Mouse (Mus musculus) liver, embryonic 12.5 days (tissue): ENCODE results near the gene Aes. TPM values are rescaled to one million over a fixed set of nuclear protein-coding genes. Genes with fewer than 3 reads are reported as not detected.

Source experiments
- ATAC-seq: fragments of 200-750 bp; cut with Nextera tagmentation; 2 replicates; pipeline ENCODE4 v1.8.0; 2017; ENCODE audit warnings: moderate number of reproducible peaks, mild to moderate bottlenecking, moderate library complexity
- H3K27ac ChIP-seq: fragments of 300-500 bp; sonication (generic); 2 replicates; pipeline ENCODE4 v1.5.1; 2016; ENCODE audit warnings: mild to moderate bottlenecking
- H3K27me3 ChIP-seq: fragments of 300-500 bp; sonication (generic); replicated peaks from 2 replicates; pipeline ENCODE4 v1.6.1; 2016; ENCODE audit warnings: mild to moderate bottlenecking, moderate library complexity
- H3K36me3 ChIP-seq: fragments of 300-500 bp; sonication (generic); 2 replicates; pipeline ENCODE4 v1.6.1; 2016; ENCODE audit warnings: mild to moderate bottlenecking, moderate library complexity
- H3K4me1 ChIP-seq: fragments of 300-500 bp; sonication (generic); 2 replicates; pipeline ENCODE4 v1.6.1; 2016
- H3K4me2 ChIP-seq: fragments of 300-500 bp; sonication (generic); 2 replicates; pipeline ENCODE4 v1.6.1; 2016; ENCODE audit warnings: mild to moderate bottlenecking, moderate library complexity
- H3K4me3 ChIP-seq: fragments of 300-500 bp; sonication (generic); 2 replicates; pipeline ENCODE4 v1.5.1; 2016; ENCODE audit warnings: mild to moderate bottlenecking, moderate library complexity
- H3K9ac ChIP-seq: fragments of 300-500 bp; sonication (generic); 2 replicates; pipeline ENCODE4 v1.6.1; 2016; ENCODE audit warnings: mild to moderate bottlenecking, moderate library complexity
- H3K9me3 ChIP-seq: fragments of 300-500 bp; sonication (generic); replicated peaks from 2 replicates; pipeline ENCODE4 v1.6.1; 2016; ENCODE audit warnings: mild to moderate bottlenecking, moderate library complexity
- WGBS: fragments of 180-500 bp; shearing (Covaris S2); methylation state at CpG from one replicate; pipeline ENCODE4 v1.1.7; 2016; ENCODE audit not compliant: insufficient replicate concordance; 5-methylcytosine and 5-hydroxymethylcytosine counted together
- polyA plus RNA-seq: library from polyadenylated mRNA; unstranded; fragments of >200 nt; fragmentation: Nextera tagmentation; extraction: Ambion mirVana; gene quantifications from 2 replicates; pipeline ENCODE4 v1.2.1, GENCODE M21; 2016

Gene Aes
- polyA plus RNA-seq, 1 experiment from 2014 or later = 270 TPM

GRCm38 (mm10) chr10:81560719-81561459, 1.6 kb downstream of the Aes start:
- 6% methylated on average over 16 of the region's 16 CpGs for WGBS
- Histone ChIP-seq H3K4me2 (peak overlapping the region; percentile 93), H3K9me3 (no peaks in the 10 kb centered on the region), H3K4me1 (peaks cover 69% of the 10 kb centered on the region), H3K27me3 (no peaks in the 10 kb centered on the region), H3K36me3 (peaks cover 44% of the 10 kb centered on the region), H3K27ac (peak overlapping the region; percentile 83), H3K9ac (peak overlapping the region; percentile 89), H3K4me3 (peak overlapping the region; percentile 78)
- ATAC-seq = peak; percentile 6; the same call in 1 of the 2 replicates

DNA sequence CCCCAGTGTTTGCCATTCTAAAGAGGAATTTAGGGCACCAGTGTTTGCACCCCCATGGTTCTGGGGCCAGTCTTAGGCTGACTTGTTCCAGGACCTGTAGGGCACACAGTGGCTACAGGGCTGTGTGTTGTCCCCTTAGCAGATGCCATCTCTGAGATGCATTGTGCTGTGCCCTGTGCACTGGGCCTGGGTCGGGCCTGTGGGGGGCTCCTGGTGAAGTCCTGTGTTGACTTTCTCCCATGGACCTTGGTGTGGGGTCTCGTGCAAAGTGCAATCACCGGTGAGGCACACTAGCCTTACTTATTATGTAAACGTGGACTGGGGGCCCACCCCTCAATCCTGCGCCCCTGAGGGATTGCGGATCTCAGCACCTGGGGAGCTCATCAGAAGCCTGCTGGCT, 3.1 kb downstream of the Aes start:
- peak overlapping the region; percentile 12; the same call in 1 of the 2 replicates for H3K4me2 ChIP-seq
- no peak overlapping the region for H3K4me3 ChIP-seq
- H3K4me1 ChIP-seq = peaks cover 69% of the 10 kb centered on the region
- WGBS = 62% methylated on average over 6 of the region's 6 CpGs
- no peak overlapping the region; the same call in 1 of the 2 replicates for H3K9ac ChIP-seq
- H3K9me3 ChIP-seq = no peaks in the 10 kb centered on the region
- peaks cover 50% of the 10 kb centered on the region for H3K36me3 ChIP-seq
- H3K27me3 ChIP-seq = no peaks in the 10 kb centered on the region; the same call in 1 of the 2 replicates
- peak overlapping the region; percentile 28; the same call in 1 of the 2 replicates for H3K27ac ChIP-seq
- ATAC-seq = no peak

DNA sequence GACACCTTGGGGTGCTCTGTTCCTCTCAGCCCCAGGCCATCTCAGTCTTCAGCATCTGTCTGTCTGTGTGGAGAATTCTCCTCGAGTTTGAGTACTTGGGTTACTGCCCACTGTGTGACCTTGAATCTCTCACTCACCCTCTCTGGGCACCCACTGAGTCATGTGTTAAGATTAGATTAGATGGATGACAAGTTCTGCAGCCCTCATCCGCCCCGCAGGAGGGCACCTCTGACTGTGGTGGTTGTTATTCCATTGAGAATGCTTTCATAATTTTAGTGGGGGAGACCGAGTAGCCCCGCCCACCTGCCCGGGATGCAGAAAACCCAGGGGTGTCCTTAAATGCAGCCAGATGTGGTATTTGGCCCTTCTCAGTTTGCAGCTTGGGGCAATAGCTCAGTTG, 4.2 kb downstream of the Aes start:
- Histone ChIP-seq H3K4me1 (peaks cover 77% of the 10 kb centered on the region), H3K27ac (peak overlapping the region; percentile 37; the same call in 1 of the 2 replicates), H3K4me3 (0 out of 2 replicates have a peak overlapping the region, but pooled peaks have one; percentile 14), H3K9ac (peak overlapping the region; percentile 24; the same call in 1 of the 2 replicates), H3K9me3 (no peaks in the 10 kb centered on the region), H3K27me3 (peaks cover 2% of the 10 kb centered on the region; the same call in 1 of the 2 replicates), H3K4me2 (peak overlapping the region; percentile 43), H3K36me3 (peaks cover 50% of the 10 kb centered on the region)
- 26% methylated on average over 6 of the region's 6 CpGs for WGBS
- no peak for ATAC-seq

DNA sequence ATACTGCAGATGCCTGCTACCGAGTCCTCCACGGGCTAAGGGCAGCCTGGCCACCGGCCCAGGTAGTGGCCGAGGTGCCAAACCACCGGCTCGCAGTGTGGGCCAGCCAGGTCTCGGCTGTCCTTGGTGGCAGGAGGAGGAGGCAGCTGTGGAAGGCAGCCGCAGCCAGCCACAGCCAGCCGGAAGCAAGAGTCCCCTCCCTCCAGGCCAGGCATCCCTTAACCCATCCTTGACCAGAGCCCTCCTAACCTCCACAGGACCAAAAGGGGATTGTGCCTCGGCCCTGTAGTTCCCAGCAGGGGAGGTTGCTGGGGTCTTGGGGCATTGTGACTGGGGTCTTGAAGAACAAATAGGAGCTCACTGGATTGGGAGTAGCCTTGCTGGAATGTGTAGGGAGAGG, 4.9 kb downstream of the Aes start:
- H3K27me3 ChIP-seq = peaks cover 9% of the 10 kb centered on the region
- ATAC-seq = no peak
- H3K36me3 ChIP-seq = peaks cover 50% of the 10 kb centered on the region
- H3K4me3 ChIP-seq = peak overlapping the region; percentile 14; the same call in 1 of the 2 replicates
- 27% methylated on average over 10 of the region's 10 CpGs for WGBS
- H3K9me3 ChIP-seq = no peaks in the 10 kb centered on the region
- H3K9ac ChIP-seq = peak overlapping the region; percentile 24; the same call in 1 of the 2 replicates
- H3K27ac ChIP-seq = peak overlapping the region; percentile 37
- H3K4me2 ChIP-seq = peak overlapping the region; percentile 43
- H3K4me1 ChIP-seq = peaks cover 78% of the 10 kb centered on the region

DNA sequence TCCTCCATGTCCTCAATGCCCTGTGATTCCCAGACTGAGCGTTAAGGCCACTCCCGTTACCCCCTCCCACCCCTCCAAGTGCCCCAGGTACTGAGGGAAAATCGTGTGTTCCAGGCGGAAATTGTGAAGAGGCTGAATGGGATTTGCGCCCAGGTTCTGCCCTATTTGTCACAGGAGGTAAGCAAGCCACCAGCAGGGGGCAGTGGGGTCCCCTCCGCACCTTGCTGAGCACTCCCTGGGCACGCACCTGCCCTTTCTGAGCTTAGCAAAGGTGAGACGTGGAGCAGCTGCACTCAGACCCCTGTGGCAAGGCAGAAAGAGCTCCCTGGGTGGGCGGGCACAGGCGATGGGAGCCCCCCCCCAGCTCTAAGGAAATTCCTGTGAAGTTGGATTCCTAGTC, 5.4 kb downstream of the Aes start:
- Histone ChIP-seq H3K4me3 (no peak overlapping the region), H3K27me3 (peaks cover 14% of the 10 kb centered on the region), H3K36me3 (peaks cover 50% of the 10 kb centered on the region), H3K9ac (no peak overlapping the region), H3K9me3 (no peaks in the 10 kb centered on the region), H3K4me1 (peaks cover 79% of the 10 kb centered on the region), H3K4me2 (no peak overlapping the region), H3K27ac (peak overlapping the region; percentile 37; the same call in 1 of the 2 replicates)
- 35% methylated on average over 10 of the region's 10 CpGs for WGBS
- ATAC-seq = no peak

DNA sequence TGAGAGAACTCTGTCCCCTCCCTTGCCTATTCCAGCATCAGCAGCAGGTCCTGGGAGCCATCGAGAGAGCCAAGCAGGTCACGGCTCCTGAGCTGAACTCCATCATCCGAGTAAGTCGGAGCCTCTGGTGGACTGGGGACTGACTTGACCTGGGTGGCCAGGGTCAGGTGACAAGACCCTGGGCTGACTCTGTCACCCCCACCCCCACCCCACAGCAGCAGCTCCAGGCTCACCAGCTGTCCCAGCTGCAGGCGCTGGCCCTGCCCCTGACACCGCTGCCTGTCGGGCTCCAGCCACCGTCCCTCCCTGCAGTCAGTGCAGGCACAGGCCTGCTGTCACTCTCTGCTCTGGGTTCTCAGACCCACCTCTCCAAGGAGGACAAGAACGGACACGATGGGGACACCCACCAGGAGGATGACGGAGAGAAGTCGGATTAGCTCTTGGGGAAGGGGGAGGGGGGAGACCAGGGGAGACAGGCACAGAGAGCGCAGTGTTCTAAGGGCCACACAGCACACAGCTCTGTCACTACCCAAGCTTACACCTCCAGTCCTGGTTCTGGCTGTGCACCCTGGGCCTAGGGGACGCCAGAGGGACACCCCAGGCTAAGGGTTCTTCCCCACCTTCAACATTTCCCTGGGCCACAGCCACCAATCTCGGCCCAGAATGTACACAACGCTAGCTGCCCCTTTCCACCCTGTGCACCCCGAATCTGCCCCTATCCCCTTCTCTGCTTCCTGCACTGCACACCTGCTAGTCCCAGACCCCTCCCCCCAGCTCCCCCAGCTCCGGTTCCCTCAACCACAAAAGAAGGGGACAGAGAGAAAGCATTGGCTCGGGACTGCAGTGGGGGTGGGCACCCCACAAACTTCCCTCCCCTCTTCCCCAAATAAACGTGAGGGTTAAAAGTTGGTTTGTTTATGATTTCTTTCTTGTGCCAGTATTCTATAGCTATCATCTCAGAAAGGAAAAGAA, 6.3 kb downstream of the Aes start:
- Histone ChIP-seq H3K27ac (0 out of 2 replicates have a peak overlapping the region, but pooled peaks have one; percentile 3), H3K9ac (no peak overlapping the region), H3K4me2 (no peak overlapping the region), H3K36me3 (peaks cover 50% of the 10 kb centered on the region), H3K9me3 (no peaks in the 10 kb centered on the region), H3K27me3 (peaks cover 22% of the 10 kb centered on the region), H3K4me1 (peaks cover 78% of the 10 kb centered on the region), H3K4me3 (no peak overlapping the region)
- no peak for ATAC-seq
- WGBS = 67% methylated on average over 20 of the region's 20 CpGs

DNA sequence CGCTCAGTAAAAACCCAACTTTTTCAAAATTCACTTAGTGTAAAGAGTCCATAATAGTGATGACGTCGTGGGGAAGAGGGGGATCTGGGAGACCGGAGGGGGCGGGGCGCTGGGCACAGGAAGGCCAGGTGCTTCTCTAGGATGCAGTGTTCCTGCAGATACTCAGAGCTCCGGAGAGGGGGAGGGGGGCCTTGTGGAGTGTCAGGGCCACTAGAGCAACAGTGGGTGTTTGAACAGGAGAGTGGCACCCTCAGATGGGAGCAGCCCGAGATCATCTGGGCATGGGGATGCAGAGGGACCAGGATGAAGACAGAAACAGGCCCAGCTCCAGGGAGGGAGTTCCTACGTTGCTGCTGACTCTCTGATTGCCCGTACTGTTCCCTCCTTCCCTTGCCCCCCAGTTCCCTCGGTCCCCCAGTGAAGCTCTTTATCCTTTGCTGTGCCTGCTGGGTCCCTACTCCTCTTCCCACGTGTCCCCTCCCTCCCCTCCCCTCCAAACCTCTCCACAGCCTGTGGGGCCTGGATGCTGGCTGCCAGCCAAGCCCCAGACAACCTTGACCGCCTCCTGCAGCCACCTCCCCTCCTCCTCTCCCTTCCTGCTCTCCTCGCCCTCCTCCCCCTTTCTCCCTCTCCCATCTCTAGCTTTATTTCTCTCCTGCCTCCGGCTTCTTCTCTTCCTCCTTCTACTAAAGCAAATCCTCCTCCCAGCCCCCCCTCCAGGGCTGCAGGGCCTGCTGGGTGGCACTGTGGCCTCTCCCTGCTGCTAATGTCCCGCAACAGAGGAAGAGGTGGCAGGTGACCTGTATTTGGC, 9.3 kb downstream of the Aes start:
- peak overlapping the region; percentile 8; the same call in 1 of the 2 replicates for H3K4me2 ChIP-seq
- ATAC-seq = no peak
- H3K9me3 ChIP-seq = no peaks in the 10 kb centered on the region
- H3K9ac ChIP-seq = no peak overlapping the region
- no peak overlapping the region for H3K4me3 ChIP-seq
- WGBS = 28% methylated on average over 16 of the region's 16 CpGs
- H3K27me3 ChIP-seq = peaks cover 34% of the 10 kb centered on the region
- H3K27ac ChIP-seq = peak overlapping the region; percentile 46; the same call in 1 of the 2 replicates
- H3K36me3 ChIP-seq = peaks cover 29% of the 10 kb centered on the region
- peaks cover 71% of the 10 kb centered on the region for H3K4me1 ChIP-seq

DNA sequence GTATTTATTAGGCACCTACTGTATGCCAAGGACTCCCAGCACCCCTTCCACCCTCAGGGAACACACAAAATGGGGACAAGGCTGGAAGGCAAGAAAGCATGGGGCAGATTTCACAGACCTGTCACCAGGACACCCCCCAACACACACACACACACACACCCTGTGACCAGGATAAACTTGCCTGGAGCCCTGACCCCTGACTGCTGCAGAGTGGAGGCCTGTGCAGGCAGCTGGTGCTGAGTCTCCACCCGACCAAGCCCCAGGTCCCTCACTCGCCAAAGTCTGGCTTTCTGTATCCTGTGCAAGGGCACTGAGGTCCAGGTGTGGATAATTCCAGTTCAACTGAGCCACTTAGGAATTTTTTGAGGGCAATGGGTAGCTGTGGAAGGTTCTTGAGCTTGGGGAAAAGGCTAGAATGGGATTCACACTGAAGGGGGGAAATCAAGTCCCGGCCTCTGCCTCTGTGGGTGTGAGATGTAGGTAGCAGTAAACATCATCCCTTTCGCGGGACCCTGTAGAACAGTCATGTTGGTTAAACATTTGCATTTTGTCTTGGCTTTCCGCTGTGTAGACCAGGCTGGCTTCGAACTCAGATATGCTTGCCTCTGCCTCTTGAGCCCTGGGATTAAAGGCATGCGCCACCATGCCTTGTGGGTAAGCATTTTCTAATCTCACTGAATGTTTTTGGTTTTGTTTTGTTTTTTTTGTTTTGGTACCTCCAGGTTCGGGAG, 10.4 kb downstream of the Aes start:
- Histone ChIP-seq H3K4me2 (peak overlapping the region; percentile 93; the same call in 1 of the 2 replicates), H3K27me3 (peaks cover 44% of the 10 kb centered on the region)

GRCm38 (mm10) chr10:81570238-81570800, 11.0 kb downstream of the Aes start:
- no peak for ATAC-seq
- Histone ChIP-seq H3K4me2 (peak overlapping the region; percentile 93), H3K9ac (peak overlapping the region; percentile 74), H3K4me1 (peaks cover 73% of the 10 kb centered on the region), H3K4me3 (peak overlapping the region; percentile 65), H3K27ac (peak overlapping the region; percentile 83), H3K9me3 (no peaks in the 10 kb centered on the region), H3K27me3 (peaks cover 51% of the 10 kb centered on the region), H3K36me3 (peaks cover 12% of the 10 kb centered on the region)
- WGBS = 13% methylated on average over 9 of the region's 11 CpGs

More for the DNA sequence above, 10.4 kb downstream of the Aes start:
- no peaks in the 10 kb centered on the region for H3K9me3 ChIP-seq
- H3K4me1 ChIP-seq = peaks cover 71% of the 10 kb centered on the region
- no peak overlapping the region for H3K9ac ChIP-seq
- 62% methylated on average over 9 of the region's 9 CpGs for WGBS
- peak overlapping the region; percentile 83; the same call in 1 of the 2 replicates for H3K27ac ChIP-seq
- H3K4me3 ChIP-seq = no peak overlapping the region
- ATAC-seq = no peak
- H3K36me3 ChIP-seq = peaks cover 18% of the 10 kb centered on the region

DNA sequence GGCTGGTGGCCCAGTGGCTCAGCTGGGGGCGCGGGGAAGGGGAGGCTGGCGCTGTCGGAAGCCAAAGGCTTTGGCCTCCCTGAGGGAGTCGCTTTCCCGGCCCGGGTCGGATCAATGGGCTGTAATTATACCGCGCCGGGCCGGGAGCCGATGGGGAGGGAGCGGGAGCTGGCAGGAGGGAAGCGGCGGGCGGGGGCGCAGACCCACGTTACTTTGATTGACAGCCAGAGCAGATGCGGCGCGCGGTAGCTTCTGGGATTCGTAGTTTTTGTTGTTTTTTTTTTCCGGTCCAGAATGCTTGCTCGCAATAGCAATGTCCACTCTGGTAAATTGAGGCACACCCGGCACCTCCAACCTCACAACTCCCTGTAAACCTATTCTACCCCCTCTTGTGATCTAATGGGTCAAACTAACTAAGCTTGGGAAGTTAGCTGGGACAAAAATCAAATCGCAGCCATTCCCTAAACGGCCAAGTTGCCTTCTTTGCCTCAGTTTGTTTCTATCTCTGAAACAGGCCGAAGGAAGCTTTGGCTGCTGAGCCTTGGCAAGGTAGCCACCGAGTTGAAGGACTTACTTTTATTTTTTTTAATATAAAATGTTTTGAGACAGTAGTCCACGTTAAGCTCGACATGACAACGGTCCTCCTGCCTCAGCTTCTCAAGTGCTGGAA, 11.7 kb downstream of the Aes start:
- H3K27ac ChIP-seq = peak overlapping the region; percentile 83
- H3K9ac ChIP-seq = peak overlapping the region; percentile 74
- peaks cover 57% of the 10 kb centered on the region for H3K27me3 ChIP-seq
- peak overlapping the region; percentile 93 for H3K4me2 ChIP-seq
- WGBS = 2% methylated on average over 31 of the region's 34 CpGs
- H3K4me1 ChIP-seq = peaks cover 74% of the 10 kb centered on the region
- H3K9me3 ChIP-seq = no peaks in the 10 kb centered on the region
- peak overlapping the region; percentile 65 for H3K4me3 ChIP-seq
- H3K36me3 ChIP-seq = peaks cover 5% of the 10 kb centered on the region
- peak; percentile 22; the same call in 1 of the 2 replicates for ATAC-seq
